Mouse (Mus musculus) frontal cortex, adult 2 months (tissue): ENCODE measurements around the gene Thbs1. TPM values are rescaled to one million over a fixed set of nuclear protein-coding genes. Genes with fewer than 3 reads are reported as not detected.

Experiments used
- DNase-seq, 2 experiments: peaks; one replicate each; pipeline ENCODE4 v3.0.0; 2022; ENCODE audit warnings: low spot score in 1 of 2; ENCODE audit errors: extremely low spot score in 1 of 2
- polyA plus RNA-seq: library from polyadenylated mRNA; depleted of rRNA; stranded (reverse); fragments of >200 nt; gene quantifications from 2 replicates; pipeline ENCODE4 v1.2.3, GENCODE M21; 2012; rRNA removed

Thbs1 gene
- 0.71 and 1.1 TPM in 2 replicates for polyA plus RNA-seq

DNA sequence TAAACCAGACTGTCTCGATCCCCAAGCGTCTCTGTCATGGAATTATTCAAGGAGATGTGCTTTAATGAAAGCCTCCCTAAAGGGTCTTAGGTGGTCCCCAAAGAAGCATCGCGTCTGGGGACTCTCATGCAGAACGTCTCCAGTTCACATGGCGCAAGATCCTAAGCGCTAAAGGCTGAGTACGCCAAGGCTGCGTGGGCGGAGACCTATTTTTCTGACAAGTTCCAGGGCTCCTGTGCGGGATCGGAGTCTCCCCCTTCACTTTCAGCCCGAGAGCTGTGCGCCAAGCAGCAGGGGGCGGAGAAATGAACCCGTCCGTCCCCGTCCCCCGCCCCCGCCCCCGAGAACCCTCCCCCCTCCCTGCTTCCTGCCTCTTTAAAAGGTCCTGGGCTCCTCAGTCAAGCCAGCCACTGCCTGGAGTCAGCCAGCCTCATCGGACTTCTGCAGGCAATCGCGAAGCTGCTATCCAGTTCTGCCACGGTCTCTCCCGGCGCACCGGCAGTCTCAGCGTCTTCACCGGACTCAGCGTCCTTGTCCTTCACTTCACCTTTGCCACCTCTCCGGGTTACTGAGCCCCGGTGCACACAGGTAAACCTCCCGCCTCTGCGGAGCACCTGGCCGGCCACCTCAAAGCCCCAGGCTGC lies at the start of gene Thbs1:
Thbs1 (plus strand) TSS at position 389 of the 644 bp plus-strand sequence.
- DNase-seq: peak; percentile 17 to 71

DNA sequence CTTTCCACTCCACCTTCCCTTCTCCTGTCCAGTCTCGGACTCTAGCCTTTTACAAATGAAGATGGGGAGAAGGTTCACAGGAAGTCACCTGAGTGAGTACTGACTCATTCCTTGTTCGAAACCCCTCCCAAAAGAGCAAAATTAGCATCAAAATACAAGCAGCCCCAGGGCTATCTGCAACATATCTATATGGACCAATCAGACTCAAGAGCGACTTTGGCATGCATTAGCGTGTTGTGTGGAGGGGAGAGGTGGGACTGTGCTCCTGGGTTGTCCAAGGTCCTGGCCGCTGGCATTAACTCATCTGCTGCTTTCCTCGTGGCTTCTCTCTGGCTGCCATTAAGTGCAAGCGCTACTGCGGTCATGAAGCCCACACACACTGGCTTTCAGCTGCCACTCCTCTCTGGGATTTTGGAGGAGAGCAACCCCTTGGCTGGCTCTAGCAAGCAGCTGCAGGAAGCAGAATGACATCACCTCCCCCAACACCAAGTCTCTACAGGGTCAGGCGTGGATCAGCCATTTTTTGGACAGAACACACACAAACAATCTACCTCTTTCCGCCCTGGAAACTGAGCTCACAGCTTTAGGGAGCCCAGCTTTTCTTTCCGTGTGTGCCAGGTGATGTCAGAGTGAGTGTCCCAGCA lies 47.4 kb upstream of the Thbs1 start:
- no peak for DNase-seq

DNA sequence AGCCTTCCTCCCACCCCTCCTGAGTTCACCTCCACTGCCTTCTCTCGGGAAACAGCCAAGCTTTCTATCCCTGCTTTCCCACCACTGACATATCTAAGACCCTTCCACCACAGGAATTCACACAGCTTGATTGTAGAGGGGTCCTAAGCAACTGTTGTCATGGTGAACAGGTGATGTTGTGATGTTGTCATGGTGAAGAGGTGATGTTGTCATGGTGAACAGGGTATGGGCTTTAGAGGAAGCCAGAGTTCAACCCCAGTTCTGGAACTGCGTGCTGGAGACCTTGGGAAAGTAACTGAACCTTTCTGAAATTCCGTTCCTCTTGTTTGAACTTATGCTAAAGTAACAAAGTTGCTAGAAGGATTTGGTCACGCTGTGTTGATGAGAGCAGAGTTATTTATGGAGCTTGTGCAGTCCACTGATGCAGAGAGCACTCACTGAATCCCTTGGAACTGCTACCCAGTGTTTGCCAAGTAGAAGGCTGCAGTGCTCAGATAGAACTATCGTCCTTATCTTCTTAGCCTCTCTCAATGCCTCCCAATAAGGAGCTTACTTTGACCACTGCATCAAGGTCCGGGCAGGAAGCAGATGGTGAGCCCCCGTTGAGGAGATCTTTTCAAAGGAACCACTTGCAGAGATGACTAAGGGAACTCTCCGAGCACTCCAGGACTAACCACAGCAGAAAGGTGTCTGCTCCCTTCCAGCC lies 45.5 kb upstream of the Thbs1 start:
- DNase-seq: no peak

DNA sequence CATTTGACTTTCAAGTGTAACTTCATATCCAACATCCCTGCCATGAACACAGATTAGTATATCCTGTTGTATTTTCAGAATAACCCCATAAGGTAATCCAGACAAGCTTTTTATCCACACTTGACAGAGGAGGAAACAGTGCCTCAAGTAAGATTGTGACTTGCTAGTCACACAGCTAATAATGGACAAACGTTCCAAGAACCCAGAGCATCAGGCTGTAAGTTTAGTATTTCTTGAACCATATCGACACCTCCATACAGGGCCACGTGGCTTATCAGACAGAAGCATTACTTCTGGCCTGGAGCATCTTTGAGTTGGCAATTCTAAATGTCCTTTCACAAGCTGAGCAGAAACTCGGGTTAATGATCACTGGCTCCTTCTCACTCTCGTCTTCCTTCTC lies 41.7 kb upstream of the Thbs1 start:
- DNase-seq: no peak

DNA sequence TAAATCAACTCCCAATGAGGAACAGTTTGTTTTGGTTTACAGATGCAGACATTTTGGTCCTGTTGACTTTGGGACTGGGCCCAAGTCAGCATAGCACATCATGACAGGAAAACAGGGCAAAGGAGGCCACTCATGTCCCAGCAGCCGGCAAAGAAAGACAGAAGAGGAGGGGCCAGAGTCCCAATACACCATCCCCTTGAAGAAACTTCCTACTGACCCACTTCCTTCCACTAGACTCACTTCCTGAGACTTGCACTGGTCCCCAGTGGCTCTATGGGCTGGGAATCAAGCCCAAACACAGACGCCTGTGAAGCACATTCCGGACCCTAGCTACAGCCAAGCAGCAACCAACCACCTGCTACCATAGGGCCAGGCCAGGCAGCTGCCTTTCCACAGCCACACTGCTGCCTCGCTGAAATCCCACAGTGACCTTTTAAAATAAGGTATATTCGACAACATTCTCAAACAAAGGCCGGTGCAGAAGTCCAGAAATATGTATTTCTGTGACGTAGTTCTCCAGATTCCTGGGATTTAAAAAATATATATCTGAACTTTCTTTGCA lies 38.8 kb upstream of the Thbs1 start:
- DNase-seq: no peak

DNA sequence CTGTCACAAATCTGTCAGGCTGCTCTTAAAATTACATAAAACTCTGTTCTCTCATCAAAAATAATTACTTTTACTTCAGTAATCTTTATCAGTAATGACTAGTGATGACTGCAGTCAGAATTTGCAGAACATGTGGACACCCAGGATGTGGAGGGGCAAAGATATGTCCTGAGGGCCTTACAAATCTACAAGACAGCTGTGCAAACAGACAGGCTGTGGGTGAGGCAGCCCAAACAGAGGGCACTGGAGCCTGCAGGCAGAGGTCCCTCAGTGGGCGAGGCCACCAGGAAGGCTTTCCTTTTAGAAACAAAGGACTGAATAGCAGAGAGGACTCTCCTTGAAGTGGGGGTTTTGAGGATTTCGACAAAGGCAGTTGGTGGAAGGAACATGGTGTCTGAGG lies 37.6 kb upstream of the Thbs1 start:
- DNase-seq: no peak

DNA sequence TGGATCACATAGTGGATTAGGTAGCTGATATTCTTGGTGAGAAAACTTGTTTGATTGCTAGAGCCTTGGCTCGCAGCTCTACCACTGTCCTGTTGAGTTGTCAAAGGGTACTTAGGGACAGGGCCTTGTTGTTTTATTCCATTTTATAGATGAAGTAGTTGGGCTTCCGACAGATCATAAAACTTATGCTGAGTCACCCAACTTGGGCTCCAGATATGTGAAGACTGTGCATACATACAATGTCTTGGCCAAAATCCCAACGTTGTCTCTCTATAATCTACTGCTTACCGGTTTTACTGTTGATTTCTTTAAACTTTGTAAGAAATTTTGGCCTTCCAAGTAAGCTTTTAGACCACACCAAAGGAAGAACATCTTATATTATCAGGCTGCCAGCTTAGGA lies 36.5 kb upstream of the Thbs1 start:
- no peak for DNase-seq

DNA sequence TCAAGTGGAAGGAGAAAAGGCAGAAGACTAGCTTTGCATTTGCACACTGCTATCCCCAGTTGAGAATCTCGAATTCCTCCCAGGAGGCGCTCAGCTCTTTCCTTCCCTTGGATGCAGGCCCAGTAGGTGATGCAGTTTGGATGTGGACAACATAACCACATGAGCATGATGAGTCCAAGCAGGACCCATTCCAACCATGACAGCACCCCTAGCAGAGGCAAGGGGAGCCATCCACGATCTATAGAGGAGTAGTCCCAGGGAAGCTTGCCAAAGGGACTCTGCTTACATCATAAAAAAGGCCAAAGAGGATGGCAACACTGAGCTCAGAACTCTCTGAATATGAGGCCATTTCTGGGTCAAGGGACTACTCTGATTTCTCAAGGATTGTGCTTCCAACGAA lies 32.5 kb upstream of the Thbs1 start:
- no peak for DNase-seq

DNA sequence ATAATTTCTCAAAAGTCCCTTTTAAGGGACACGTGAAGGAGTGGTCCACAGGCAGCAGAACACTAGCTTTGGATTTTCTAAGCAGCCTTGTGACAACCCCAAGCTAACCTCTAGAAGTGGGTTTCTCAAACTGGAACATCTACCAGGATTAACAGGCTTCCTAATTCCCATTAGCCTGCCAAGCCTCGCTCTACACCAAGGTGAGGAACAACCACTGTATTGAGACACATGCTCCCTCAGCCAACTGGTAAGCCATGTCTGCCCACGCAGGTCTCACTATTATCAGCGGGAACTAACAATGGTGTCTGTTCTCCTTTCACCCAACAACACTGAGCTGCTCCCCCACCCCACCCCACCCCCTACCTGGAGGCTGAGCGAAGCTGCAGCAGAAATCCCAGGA lies 30.1 kb upstream of the Thbs1 start:
- no peak for DNase-seq

DNA sequence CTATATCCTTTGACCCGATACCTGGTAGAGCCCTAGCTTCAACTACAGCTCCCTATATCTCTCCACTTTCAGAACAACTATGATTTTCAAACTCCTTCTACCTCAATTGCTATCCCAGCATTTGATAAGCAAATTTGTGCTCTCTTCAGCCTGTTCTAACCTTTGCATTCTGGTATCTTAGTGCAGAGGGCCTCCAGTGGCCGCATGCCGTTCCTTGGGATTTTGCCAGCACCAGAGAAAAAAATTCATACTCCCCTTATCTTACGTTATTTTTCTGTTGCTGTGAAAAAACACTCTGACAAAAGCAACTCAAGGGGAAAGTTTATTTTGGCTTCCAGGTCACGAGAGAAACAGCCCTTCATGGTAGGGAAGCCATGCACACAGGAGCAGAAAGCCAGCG lies 28.0 kb upstream of the Thbs1 start:
- DNase-seq: no peak

DNA sequence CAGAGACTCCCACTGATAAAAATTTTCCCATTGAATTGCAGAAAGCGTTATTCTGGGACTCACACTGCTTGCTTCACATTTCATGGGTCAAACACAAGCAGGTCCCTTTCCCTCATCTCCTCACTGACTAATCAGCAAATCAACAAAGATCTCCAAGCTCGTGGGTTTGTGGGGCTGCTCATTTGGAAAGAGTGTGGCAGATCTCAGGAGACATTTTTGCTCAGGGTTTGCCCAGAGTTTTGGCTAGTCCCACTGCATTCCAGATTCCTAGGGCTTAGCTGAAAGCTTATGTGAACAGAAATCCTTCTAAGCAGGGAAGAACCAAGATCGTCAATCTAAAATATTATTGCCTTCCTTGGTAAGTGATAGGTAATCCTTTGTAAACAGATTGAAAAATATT lies 27.0 kb upstream of the Thbs1 start:
- DNase-seq: no peak

DNA sequence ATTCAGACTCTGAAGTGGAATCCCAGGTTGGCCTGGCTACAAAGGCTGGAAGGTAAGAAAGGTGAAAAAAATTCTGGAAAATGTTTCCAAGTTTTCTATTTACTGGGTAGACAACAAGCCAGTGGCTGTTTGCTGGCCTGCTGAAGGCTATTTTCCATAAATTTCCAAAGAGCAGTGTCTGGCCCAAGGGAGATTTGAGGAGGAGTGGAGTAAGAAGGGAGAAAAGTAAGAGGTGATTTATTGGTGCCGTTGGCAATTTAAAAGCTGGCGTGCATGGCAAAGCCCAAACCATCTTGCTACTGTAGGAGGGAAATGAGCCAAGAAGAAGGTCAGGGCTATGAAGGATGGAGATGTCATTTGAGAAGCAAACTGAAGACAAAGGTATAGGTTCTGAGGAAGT lies 26.0 kb upstream of the Thbs1 start:
- no peak for DNase-seq

DNA sequence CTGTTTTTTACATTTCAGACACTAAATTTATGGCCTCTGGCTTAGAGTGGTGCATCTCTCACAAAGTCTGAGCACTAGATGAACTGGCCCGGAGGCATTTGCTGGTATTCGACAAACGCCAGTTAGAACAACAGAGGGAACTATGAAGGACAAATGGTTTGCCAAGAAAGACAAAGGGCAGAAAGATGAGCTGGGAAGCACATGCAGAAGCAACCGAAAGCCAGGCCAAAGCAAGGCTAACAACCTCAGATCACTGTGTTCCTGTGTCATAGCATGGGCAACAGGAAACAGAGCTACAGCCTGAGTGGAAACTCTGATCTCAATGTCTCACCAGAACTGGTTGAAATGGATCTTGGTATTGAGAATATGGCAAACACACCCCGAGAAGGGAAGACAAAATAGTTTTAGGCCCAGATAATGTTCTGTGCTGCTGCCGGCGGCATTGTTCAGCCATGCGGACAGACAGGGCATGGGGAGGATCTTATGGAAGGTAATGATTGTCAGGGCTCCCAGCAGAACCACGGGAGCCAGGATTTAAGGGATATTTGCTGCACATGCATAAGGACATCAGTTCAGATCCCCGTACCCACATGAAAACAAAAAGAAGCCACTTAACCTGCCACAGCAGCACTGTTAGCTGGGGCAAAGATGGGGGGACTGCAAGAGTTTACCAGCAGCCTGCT lies 24.5 kb upstream of the Thbs1 start:
- DNase-seq: no peak

DNA sequence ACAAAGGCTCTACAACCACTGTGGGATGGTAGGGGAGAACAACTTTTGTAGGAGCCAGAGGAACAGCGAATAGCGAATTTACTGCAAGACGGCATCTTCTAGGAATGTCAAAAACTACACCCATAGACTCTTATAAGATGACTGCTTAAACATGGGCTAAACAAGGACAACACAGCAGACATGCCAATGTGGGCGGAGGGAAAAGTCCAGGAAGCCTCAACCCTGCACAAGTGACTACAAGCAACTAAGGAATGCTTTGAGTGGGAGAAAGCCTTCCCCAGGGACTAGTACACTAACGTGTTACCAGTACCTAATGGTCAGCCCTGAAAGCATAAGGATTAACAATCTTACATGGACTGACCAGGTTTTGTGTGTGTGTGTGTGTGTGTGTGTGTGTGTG lies 20.4 kb upstream of the Thbs1 start:
- no peak for DNase-seq

DNA sequence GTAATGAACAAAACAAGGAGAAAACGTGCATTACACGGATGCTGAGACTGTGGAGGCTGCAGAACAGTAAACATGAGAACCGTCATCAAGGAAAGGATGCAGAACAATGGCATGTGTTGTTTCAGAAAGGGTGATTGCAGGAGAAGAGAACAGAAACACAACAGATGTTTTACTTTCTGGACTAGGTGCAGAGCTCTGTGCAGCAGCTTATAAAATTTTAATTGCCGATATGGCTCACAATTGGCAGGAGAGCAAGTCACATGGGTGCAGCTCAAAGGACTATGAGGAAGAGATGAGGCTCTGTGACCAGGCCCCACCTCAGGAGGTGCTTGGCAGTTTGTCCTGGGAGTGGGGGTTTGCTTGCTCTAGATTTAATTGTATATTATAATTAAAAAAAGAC lies 12.6 kb upstream of the Thbs1 start:
- no peak for DNase-seq

DNA sequence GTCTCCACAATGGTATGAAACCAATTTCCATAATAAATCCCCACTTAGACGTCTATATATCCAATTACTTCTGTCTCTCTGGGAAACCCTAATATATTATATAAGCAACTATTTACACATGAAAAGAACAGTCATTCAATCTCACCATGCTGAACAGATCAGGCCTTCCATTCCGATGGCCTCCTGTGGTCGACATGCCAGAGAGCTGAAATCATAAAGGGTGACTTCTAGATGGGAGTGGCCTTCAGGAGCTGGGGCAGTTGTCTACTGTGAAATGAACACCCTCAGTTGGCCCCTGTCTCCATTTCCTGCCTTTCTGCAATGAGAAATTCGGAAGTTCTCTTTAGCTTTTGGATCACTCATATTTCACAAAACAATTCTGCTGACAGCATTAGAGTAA lies 9.5 kb upstream of the Thbs1 start:
- no peak for DNase-seq

DNA sequence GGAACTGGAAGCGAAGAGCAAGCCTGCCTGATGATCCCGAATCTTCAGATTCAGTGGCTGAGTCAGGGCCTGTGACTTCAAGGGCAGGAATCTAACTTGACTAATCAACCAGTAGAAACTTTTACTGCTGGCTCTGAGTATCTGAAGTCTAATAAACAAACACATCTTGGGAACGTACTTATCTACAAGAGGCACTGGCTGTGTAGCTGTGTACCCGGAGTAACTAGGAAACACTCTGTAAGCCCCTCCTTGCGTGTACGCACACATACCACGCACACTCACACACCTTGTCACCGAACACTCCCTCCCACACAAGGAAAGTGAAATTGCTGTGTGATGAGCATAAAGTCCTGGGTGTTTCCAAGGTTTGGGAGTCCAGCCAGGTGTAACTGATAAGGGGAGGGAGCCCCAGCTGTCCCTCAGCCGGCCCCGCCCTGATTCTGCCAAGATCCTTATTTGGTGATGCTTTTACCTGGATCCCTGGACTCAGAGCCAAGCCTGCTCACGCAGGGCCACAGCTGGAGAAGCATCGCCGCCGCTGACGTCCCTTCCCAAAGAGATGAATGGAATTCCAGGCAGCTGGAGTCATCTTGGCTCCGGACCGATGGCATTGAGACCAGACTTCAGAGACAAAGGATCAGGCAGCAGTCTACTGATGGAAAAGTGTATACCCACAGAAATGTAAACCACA lies 1.3 kb upstream of the Thbs1 start:
- DNase-seq: no peak

DNA sequence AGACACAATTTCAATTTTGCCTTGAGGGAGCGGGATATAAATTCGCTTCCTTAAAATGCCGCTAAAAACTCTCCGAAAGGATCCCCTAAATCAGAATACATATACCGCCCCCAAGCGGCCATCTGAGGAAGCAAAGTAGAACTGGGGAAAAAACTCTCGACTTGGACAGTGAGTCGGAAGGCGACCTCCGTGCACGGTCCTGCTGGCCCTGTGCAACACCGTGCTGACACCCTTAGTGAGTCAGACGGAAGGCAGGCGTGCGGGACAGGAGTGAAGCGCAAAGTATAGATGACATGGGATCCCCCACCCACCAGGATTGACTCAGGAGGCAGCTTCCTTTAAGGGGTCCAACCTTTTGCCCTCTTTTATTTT lies 574 bp upstream of the Thbs1 start:
- peak; percentile 58 to 95 for DNase-seq

DNA sequence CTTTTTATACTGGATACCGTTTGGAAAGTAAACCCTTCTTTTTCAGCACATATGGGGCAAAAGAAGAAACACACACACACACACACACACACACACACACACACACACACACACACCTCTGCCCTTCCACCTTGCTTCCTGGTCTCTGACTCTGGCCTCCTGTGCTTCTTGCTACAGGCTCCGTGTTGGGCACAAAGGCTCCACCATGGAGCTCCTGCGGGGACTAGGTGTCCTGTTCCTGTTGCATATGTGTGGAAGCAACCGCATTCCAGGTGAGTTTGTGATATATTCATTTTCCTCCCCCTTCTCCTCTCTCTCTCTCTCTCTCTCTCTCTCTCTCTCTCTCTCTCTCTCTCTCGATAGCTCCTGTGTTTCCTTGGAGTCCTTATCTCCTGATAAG lies 762 bp downstream of the Thbs1 start:
- DNase-seq: no peak

DNA sequence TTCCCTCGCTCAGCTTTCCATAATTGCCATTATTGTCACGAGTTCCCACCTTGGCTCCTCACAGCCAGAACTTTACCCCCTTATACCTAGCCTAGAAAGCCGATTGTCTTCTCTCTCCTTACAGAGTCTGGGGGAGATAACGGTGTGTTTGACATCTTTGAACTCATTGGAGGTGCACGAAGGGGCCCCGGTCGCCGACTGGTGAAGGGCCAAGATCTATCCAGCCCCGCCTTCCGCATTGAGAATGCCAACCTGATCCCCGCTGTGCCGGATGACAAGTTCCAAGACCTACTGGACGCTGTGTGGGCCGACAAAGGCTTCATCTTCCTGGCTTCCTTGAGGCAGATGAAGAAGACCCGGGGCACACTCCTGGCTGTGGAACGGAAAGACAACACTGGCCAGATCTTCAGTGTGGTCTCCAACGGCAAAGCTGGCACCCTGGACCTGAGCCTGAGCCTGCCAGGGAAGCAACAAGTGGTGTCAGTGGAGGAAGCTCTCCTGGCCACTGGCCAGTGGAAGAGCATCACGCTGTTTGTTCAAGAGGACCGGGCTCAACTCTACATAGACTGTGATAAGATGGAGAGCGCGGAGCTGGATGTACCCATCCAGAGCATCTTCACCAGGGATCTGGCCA lies 1.3 kb downstream of the Thbs1 start:
- DNase-seq: no peak
